Mouse (Mus musculus): ENCODE data around the gene Tlr2. TPM values are rescaled to one million over a fixed set of nuclear protein-coding genes. Genes with fewer than 3 reads are reported as not detected.
"Not testable (repeated sequence)": the region's sequence is repeated elsewhere in the genome, so short reads cannot be mapped to it uniquely, and the experiment has no call there.

The Tlr2 gene
- 1 to 10 TPM; 2.1 to 2.6 TPM for polyA plus RNA-seq (2017; shearing (Covaris generic))

GRCm38 (mm10) chr3:83841095-83841850, at the start of gene Tlr2:
Tlr2 (minus strand) TSS chr3:83841767.
- peak; percentile 65 for ATAC-seq

GRCm38 (mm10) chr3:83885163-83885562, 43.6 kb upstream of the Tlr2 start:
- no peak for ATAC-seq

GRCm38 (mm10) chr3:83879261-83880050, 37.9 kb upstream of the Tlr2 start:
- not testable (repeated sequence) for ATAC-seq

GRCm38 (mm10) chr3:83878801-83879200, 37.2 kb upstream of the Tlr2 start:
- no peak for ATAC-seq

GRCm38 (mm10) chr3:83876299-83876698, 34.7 kb upstream of the Tlr2 start:
- ATAC-seq, result no peak

GRCm38 (mm10) chr3:83875078-83875477, 33.5 kb upstream of the Tlr2 start:
- not testable (repeated sequence) for ATAC-seq

GRCm38 (mm10) chr3:83872853-83873252, 31.3 kb upstream of the Tlr2 start:
- not testable (repeated sequence) for ATAC-seq

GRCm38 (mm10) chr3:83871962-83872361, 30.4 kb upstream of the Tlr2 start:
- ATAC-seq, result not testable (repeated sequence)

- ATAC-seq, result not testable (repeated sequence)
Observed at GRCm38 (mm10) chr3:83871559-83871958, 30.0 kb upstream of the Tlr2 start.

GRCm38 (mm10) chr3:83869776-83870175, 28.2 kb upstream of the Tlr2 start:
- ATAC-seq, result no peak

- ATAC-seq, result not testable (repeated sequence)
Observed at GRCm38 (mm10) chr3:83867026-83867425, 25.5 kb upstream of the Tlr2 start.

- no peak for ATAC-seq
Observed at GRCm38 (mm10) chr3:83865216-83865615, 23.6 kb upstream of the Tlr2 start.

- ATAC-seq, result no peak
Observed at GRCm38 (mm10) chr3:83864064-83864548, 22.5 kb upstream of the Tlr2 start.

- ATAC-seq, result peak; percentile 95
Observed at GRCm38 (mm10) chr3:83862956-83863355, 21.4 kb upstream of the Tlr2 start.

GRCm38 (mm10) chr3:83859595-83859994, 18.0 kb upstream of the Tlr2 start:
- no peak for ATAC-seq

GRCm38 (mm10) chr3:83859071-83859470, 17.5 kb upstream of the Tlr2 start:
- no peak for ATAC-seq

GRCm38 (mm10) chr3:83857621-83858020, 16.1 kb upstream of the Tlr2 start:
- no peak for ATAC-seq

- ATAC-seq, result no peak
Observed at GRCm38 (mm10) chr3:83855643-83856042, 14.1 kb upstream of the Tlr2 start.

GRCm38 (mm10) chr3:83849341-83849740, 7.8 kb upstream of the Tlr2 start:
- no peak for ATAC-seq

GRCm38 (mm10) chr3:83844766-83845520, 3.4 kb upstream of the Tlr2 start:
- no peak for ATAC-seq

- ATAC-seq, result no peak
Observed at GRCm38 (mm10) chr3:83839477-83839876, 2.1 kb downstream of the Tlr2 start.

GRCm38 (mm10) chr3:83836685-83837084, 4.9 kb downstream of the Tlr2 start:
- no peak for ATAC-seq

GRCm38 (mm10) chr3:83828145-83828611, 13.4 kb downstream of the Tlr2 start:
- no peak for ATAC-seq
